Mouse (Mus musculus) ES-E14 (cell line): ENCODE measurements around the gene Nr2c2ap.

Experiments
- CHD2 ChIP-seq: IDR thresholded peaks from 2 replicates; pipeline ENCODE4 v1.6.1; 2014; ENCODE audit warnings: mild to moderate bottlenecking, low read depth, low read length, inconsistent platforms
- MAFK ChIP-seq: IDR thresholded peaks from 2 replicates; pipeline ENCODE4 v1.6.1; 2014; ENCODE audit warnings: mild to moderate bottlenecking, low read depth, low read length, inconsistent platforms; ENCODE audit not compliant: insufficient read depth
- ZC3H11A ChIP-seq: IDR thresholded peaks from 2 replicates; pipeline ENCODE4 v1.6.1; 2012; ENCODE audit warnings: low read depth, mild to moderate bottlenecking, inconsistent platforms, low read length, borderline replicate concordance
- ZNF384 ChIP-seq: IDR thresholded peaks from 2 replicates; pipeline ENCODE4 v1.6.1; 2012; ENCODE audit warnings: low read depth, low read length, inconsistent platforms

GRCm38 (mm10) chr8:70147678-70148607, 16.8 kb downstream of the Nr2c2ap start:
- TF ChIP-seq ZNF384 (no peak), ZC3H11A (no peak), MAFK (no peak), CHD2 (no peak)
